Mouse (Mus musculus) liver, adult 2 months (tissue): Measurements from ENCODE around the gene Nol6.

Source experiments
- CTCF ChIP-seq: fragments of 200-500 bp; IDR thresholded peaks from 2 replicates; pipeline ENCODE4 v1.5.1; 2011; ENCODE audit warnings: low read depth, low read length, control low read depth
- POLR2A ChIP-seq: fragments of 200-500 bp; IDR thresholded peaks from 2 replicates; pipeline ENCODE4 v1.6.1; 2011; ENCODE audit warnings: low read length, control low read depth; ENCODE audit not compliant: insufficient read depth; ENCODE audit errors: extremely low read depth

GRCm38 (mm10) chr4:41140174-41140875, 16.1 kb upstream of the Nol6 start:
- no peak for TF ChIP-seq CTCF
- TF ChIP-seq POLR2A = no peak
